In the genomic region with DNA sequence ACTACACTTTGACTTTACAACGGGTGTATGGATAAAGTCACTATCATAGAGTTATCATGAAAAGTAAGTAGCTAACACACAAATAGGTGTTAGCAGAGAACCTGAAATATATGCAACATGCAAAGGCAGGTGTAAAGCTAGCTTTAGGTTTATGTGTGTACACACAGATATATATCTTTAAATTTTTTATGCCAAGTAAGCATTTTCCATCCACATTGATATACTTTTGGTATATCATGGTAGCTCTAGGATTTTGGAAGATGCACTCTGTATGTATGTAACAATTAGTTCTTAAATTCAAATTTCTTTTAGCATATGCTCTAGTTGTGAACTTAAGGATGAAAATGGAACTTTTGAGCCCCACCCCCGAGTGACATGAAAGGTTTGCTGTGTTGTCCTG, we compare ENCODE assay signal across 12 mouse cellular contexts.
"Had no signal": no experiment of that assay in that cellular context is flagged by ENCODE, and none has a peak within 500 bp of the region (broad histone marks: within the 10 kb centered on the region; RNA-seq: fewer than 3 reads in every experiment).

No protein-coding gene starts in this region.

- H3K4me2 ChIP-seq: limb, embryonic 15.5 days; liver, embryonic 12.5 days; lung, embryonic 14.5 days; neural tube, embryonic 15.5 days had no signal

- H3K9me3 ChIP-seq: limb, embryonic 15.5 days; liver, embryonic 12.5 days; midbrain, embryonic 10.5 days; neural tube, embryonic 15.5 days had no signal

- H3K36me3 ChIP-seq: limb, embryonic 15.5 days; liver, embryonic 12.5 days; midbrain, embryonic 10.5 days; neural tube, embryonic 15.5 days had no signal

- H3K4me3 ChIP-seq: limb, embryonic 15.5 days; liver, embryonic 12.5 days; midbrain, embryonic 10.5 days; myocyte; neural tube, embryonic 15.5 days had no signal

- H3K27me3 ChIP-seq: limb, embryonic 15.5 days; liver, embryonic 12.5 days; neural tube, embryonic 15.5 days had no signal

- DNase-seq: kidney, adult 8-10 months; kidney, postnatal 25 days; layer of hippocampus, postnatal 36 days; lung, embryonic 14.5 days; midbrain, embryonic 14.5 days; right cerebral cortex, adult 18-20 months; thymus, postnatal 36 days had no signal

- H3K9ac ChIP-seq: limb, embryonic 15.5 days; liver, embryonic 12.5 days; lung, embryonic 14.5 days; neural tube, embryonic 15.5 days had no signal

- ATAC-seq: liver, embryonic 12.5 days had no signal

- H3K27ac ChIP-seq: limb, embryonic 15.5 days; liver, embryonic 12.5 days; midbrain, embryonic 10.5 days; neural tube, embryonic 15.5 days had no signal
